Comparison of ENCODE assay signal across 14 mouse cellular contexts in the genomic region with DNA sequence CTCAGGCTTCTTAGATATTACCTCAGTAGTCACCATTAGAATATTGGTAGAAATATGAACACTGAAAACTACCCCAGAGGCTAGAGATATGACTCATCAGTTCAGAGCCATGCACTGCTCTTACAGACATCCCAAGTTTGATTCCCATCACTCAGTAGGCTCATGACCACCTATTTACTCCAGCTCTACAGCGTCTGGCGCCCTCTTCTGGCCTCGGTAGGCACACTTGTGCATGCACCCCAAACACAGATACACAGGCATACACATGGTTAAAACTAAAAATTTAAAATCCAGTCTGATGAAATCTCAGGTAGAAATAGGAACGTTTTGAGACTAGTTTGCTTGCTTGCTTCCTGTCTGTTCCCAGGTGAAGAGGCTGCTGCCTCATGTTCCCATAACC.
DNase-seq lines count a peak whose midpoint lies in the region; ATAC-seq and TF ChIP-seq lines count a peak whose summit lies in the region.
"Had no signal": no experiment of that assay in that cellular context is flagged by ENCODE, and none has a peak within 500 bp of the region (broad histone marks: within the 10 kb centered on the region; RNA-seq: fewer than 3 reads in every experiment).

No protein-coding gene starts in this region.

- no peak for DNase-seq in gastrocnemius, adult 2 months
- DNase-seq in gastrocnemius, postnatal 36 days = no peak
- DNase-seq in liver, embryonic 14.5 days (ENCODE audit: low read depth in 3 of 3, low spot score in 3 of 3) = no peak
- peak; percentile 10 for DNase-seq in 3T3-L1 (ENCODE audit: low read depth, low spot score)
- DNase-seq in ES-E14 (ENCODE audit: low read depth, low spot score) = peak; percentile 31
- DNase-seq in adrenal gland, postnatal 36 days = no peak
- DNase-seq: cerebellum, adult 2 months; kidney, adult 11 months; right cerebral cortex, postnatal 25 days had no signal

- no peak overlapping the region for H3K9ac ChIP-seq in liver, embryonic 14.5 days (replicated peaks)
- no peak overlapping the region for H3K9ac ChIP-seq in liver, embryonic 12.5 days
- no peak overlapping the region for H3K9ac ChIP-seq in ES-E14 (ENCODE audit: insufficient read depth, low read depth, low read length, poor library complexity, severe bottlenecking)
- H3K9ac ChIP-seq: forebrain, embryonic 12.5 days; hindbrain, embryonic 13.5 days; neural tube, embryonic 13.5 days had no signal

- no peak for TF ChIP-seq EP300 in liver, embryonic 14.5 days (IDR thresholded peaks at IDR 0.05; ENCODE audit: low read depth)

- H3K4me3 ChIP-seq in gastrocnemius, adult 2 months = no peak overlapping the region
- no peak overlapping the region for H3K4me3 ChIP-seq in liver, embryonic 14.5 days (ENCODE audit: insufficient read depth in 1 of 2, low read depth in 2 of 2, low read length in 2 of 2)
- no peak overlapping the region for H3K4me3 ChIP-seq in liver, embryonic 12.5 days
- no peak overlapping the region for H3K4me3 ChIP-seq in ES-E14 (ENCODE audit: insufficient read depth in 1 of 2, low read depth in 1 of 2, low read length in 2 of 2, poor library complexity in 1 of 2, severe bottlenecking in 1 of 2)
- H3K4me3 ChIP-seq: forebrain, embryonic 12.5 days; hindbrain, embryonic 13.5 days; neural tube, embryonic 13.5 days had no signal

- in situ Hi-C loops in ES-E14 (cut with MboI; ENCODE audit: low sequenced_read_pairs in 2 of 2, unreplicated experiment in 2 of 2) = no loop called here

- TF ChIP-seq CTCF in gastrocnemius, adult 2 months (IDR thresholded peaks at IDR 0.05) = peak; percentile 13; the same call in 1 of the 2 replicates
- TF ChIP-seq CTCF in liver, embryonic 14.5 days (IDR thresholded peaks at IDR 0.05; ENCODE audit: low read depth) = peak; percentile 33

- H3K4me1 ChIP-seq in liver, embryonic 14.5 days (replicated peaks; ENCODE audit: control insufficient read depth in 2 of 2, insufficient read depth in 2 of 2, low read length in 1 of 2) = no peaks in the 10 kb centered on the region
- no peaks in the 10 kb centered on the region for H3K4me1 ChIP-seq in liver, embryonic 12.5 days
- H3K4me1 ChIP-seq in ES-E14 (ENCODE audit: control insufficient read depth in 2 of 2, insufficient read depth in 2 of 2, low read length in 2 of 2, poor library complexity in 1 of 2) = no peaks in the 10 kb centered on the region
- H3K4me1 ChIP-seq: forebrain, embryonic 12.5 days had no signal

- intact Hi-C loops in gastrocnemius, adult 2 months (cut with DNase I) = no loop called here
- intact Hi-C loops in gastrocnemius, postnatal 36 days (cut with DNase I) = no loop called here

- no peaks in the 10 kb centered on the region for H3K9me3 ChIP-seq in liver, embryonic 14.5 days (ENCODE audit: control insufficient read depth, low read length)
- H3K9me3 ChIP-seq in liver, embryonic 12.5 days (replicated peaks) = no peaks in the 10 kb centered on the region
- no peaks in the 10 kb centered on the region for H3K9me3 ChIP-seq in ES-E14 (ENCODE audit: control insufficient read depth, insufficient read depth, low read depth, low read length)
- H3K9me3 ChIP-seq: forebrain, embryonic 12.5 days; hindbrain, embryonic 13.5 days had no signal

- H3K27ac ChIP-seq in gastrocnemius, adult 2 months = no peak overlapping the region
- H3K27ac ChIP-seq in liver, embryonic 14.5 days = no peak overlapping the region
- H3K27ac ChIP-seq in liver, embryonic 12.5 days = no peak overlapping the region
- H3K27ac ChIP-seq in ES-E14 (ENCODE audit: insufficient read depth, low read depth, low read length, poor library complexity, severe bottlenecking) = no peak overlapping the region
- H3K27ac ChIP-seq: forebrain, embryonic 12.5 days; hindbrain, embryonic 13.5 days; neural tube, embryonic 13.5 days had no signal

- H3K4me2 ChIP-seq in liver, embryonic 14.5 days (ENCODE audit: low read depth) = no peak overlapping the region
- no peak overlapping the region for H3K4me2 ChIP-seq in liver, embryonic 12.5 days
- H3K4me2 ChIP-seq: forebrain, embryonic 12.5 days; hindbrain, embryonic 13.5 days; neural tube, embryonic 13.5 days had no signal

- H3K27me3 ChIP-seq in liver, embryonic 14.5 days (ENCODE audit: control insufficient read depth, insufficient read depth, low read length) = no peaks in the 10 kb centered on the region
- H3K27me3 ChIP-seq in liver, embryonic 12.5 days (replicated peaks) = no peaks in the 10 kb centered on the region
- H3K27me3 ChIP-seq: forebrain, embryonic 12.5 days; hindbrain, embryonic 13.5 days; neural tube, embryonic 13.5 days had no signal

- H3K36me3 ChIP-seq in liver, embryonic 14.5 days (replicated peaks; ENCODE audit: control insufficient read depth, insufficient read depth, low read depth) = no peaks in the 10 kb centered on the region
- H3K36me3 ChIP-seq in liver, embryonic 12.5 days = no peaks in the 10 kb centered on the region
- H3K36me3 ChIP-seq in ES-E14 (ENCODE audit: control insufficient read depth, insufficient read depth, low read length, poor library complexity, severe bottlenecking) = no peaks in the 10 kb centered on the region
- H3K36me3 ChIP-seq: forebrain, embryonic 12.5 days; hindbrain, embryonic 13.5 days; neural tube, embryonic 13.5 days had no signal

- no peak for ATAC-seq in liver, embryonic 14.5 days (ENCODE audit: insufficient read depth)
- ATAC-seq in liver, embryonic 12.5 days = no peak
- no peak for ATAC-seq in megakaryocyte progenitor cell, adult 5-6 weeks (replicated peaks; ENCODE audit: poor library complexity)

- 47% methylated on average over 4 of the region's 4 CpGs for WGBS in liver, embryonic 14.5 days (ENCODE audit: insufficient replicate concordance)
- WGBS in liver, embryonic 12.5 days (ENCODE audit: insufficient replicate concordance) = 50% methylated on average over 4 of the region's 4 CpGs

TF ChIP-seq in ES-E14, 5 proteins besides CTCF, POLR2A, EP300 and RAD21:
- TF ChIP-seq MAFK (IDR thresholded peaks at IDR 0.05; ENCODE audit: insufficient read depth, low read depth, low read length) (no peak), ZC3H11A (IDR thresholded peaks at IDR 0.05; ENCODE audit: borderline replicate concordance, low read depth, low read length) (peak; percentile 27; the same call in 1 of the 2 replicates), ZNF384 (IDR thresholded peaks at IDR 0.05; ENCODE audit: low read depth, low read length) (no peak)

Comparison
In these comparisons a context has a peak if more than half of its experiments do, and no peak if none do; other contexts are left out.
1. DNase-seq: peak in 3T3-L1 (single experiment) and ES-E14 (single experiment); none in gastrocnemius, adult 2 months (single experiment), gastrocnemius, postnatal 36 days (0 of 2), liver, embryonic 14.5 days (0 of 3) and adrenal gland, postnatal 36 days (0 of 2).